Mouse (Mus musculus): ENCODE results near the gene Ccdc171.

DNA sequence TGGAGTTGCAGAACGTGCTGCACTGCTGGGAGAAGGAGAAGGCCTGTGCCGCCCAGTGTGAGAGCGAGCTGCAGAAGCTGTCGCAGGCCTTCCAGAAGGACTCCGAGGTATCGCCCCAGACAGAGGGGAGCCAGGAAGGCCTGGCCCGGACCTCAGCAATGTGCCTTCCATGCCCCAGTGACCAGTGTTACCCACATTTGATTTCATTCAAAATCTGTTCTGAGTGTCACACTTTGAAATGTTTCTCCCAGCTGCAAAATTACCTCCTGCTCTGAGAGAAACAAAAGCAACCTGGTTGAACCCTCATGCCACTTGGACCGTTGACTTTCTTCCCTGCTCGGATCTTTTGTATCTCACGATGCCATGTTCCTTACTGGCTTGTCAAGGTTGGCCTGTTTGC lies 133.1 kb downstream of the Ccdc171 start:
- TF ChIP-seq POLR2A (IDR thresholded peaks at IDR 0.05; ENCODE audit: borderline replicate concordance, insufficient read depth, low read length) = no peak
- no peak for TF ChIP-seq CTCF (IDR thresholded peaks at IDR 0.05; ENCODE audit: borderline replicate concordance, insufficient read depth, low read depth, low read length)
